Comparison of ENCODE assay signal across 27 mouse cellular contexts in the genomic region with DNA sequence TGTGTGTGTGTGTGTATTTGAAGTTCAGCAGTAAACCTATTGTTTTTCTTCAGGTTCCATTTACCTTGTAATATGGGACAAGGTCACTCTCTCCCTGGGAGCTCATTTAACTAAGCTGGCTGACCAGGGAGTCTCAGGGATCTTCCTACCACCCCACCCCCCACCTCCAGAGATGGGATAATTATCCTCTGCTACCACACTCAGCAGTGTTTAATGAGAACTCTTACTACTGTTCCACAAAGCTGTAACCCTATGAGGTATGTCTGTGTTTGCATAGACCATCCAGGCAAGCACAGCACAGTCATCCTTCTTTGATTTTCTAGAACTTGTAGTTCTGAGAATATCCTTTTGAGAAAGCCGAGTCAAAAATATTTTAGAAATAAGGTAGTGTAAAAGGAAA.
DNase-seq lines count a peak whose midpoint lies in the region; ATAC-seq and TF ChIP-seq lines count a peak whose summit lies in the region.
"Had no signal": no experiment of that assay in that cellular context is flagged by ENCODE, and none has a peak within 500 bp of the region (broad histone marks: within the 10 kb centered on the region; RNA-seq: fewer than 3 reads in every experiment).

No protein-coding gene starts in this region.

- no peak overlapping the region for H3K4me3 ChIP-seq in kidney, embryonic 14.5 days (ENCODE audit: low read length)
- no peak overlapping the region for H3K4me3 ChIP-seq in kidney, embryonic 16.5 days (ENCODE audit: low read length)
- H3K4me3 ChIP-seq: embryonic facial prominence, embryonic 13.5 days; embryonic facial prominence, embryonic 15.5 days; erythroblast, embryonic 14.5 days; forebrain, embryonic 10.5 days; forebrain, embryonic 12.5 days had no signal

- no peak for DNase-seq in kidney, postnatal 10 days
- no peak for DNase-seq in kidney, postnatal 14 days
- DNase-seq in brain, embryonic 14.5 days (ENCODE audit: low read depth), result peak; percentile 5
- DNase-seq: adrenal gland, adult 8-10 months; adrenal gland, postnatal 14 days; adrenal gland, postnatal 36 days; B cell, adult 2 months; cerebellum, adult 11 months; cerebellum, adult 18-20 months; cerebellum, adult 8-10 months; cerebellum, adult 9-11 months; cerebellum, postnatal 14 days; cerebellum, postnatal 36 days; embryo, embryonic 11 days had no signal

- 65% methylated on average over 1 of the region's 1 CpGs for WGBS in kidney, embryonic 14.5 days
- 58% methylated on average over 1 of the region's 1 CpGs for WGBS in kidney, embryonic 16.5 days

- H3K4me1 ChIP-seq in kidney, embryonic 14.5 days (ENCODE audit: control insufficient read depth, insufficient read depth, low read length), result no peaks in the 10 kb centered on the region
- no peaks in the 10 kb centered on the region for H3K4me1 ChIP-seq in kidney, embryonic 16.5 days (ENCODE audit: insufficient read depth, low read length)
- H3K4me1 ChIP-seq: embryonic facial prominence, embryonic 13.5 days; embryonic facial prominence, embryonic 15.5 days; forebrain, embryonic 10.5 days; forebrain, embryonic 12.5 days had no signal

- H3K27me3 ChIP-seq in kidney, embryonic 14.5 days (ENCODE audit: control insufficient read depth, insufficient read depth, low read length), result no peaks in the 10 kb centered on the region
- no peaks in the 10 kb centered on the region for H3K27me3 ChIP-seq in kidney, embryonic 16.5 days (ENCODE audit: insufficient read depth, low read length)
- H3K27me3 ChIP-seq: CH12.LX; embryonic facial prominence, embryonic 13.5 days; embryonic facial prominence, embryonic 15.5 days; forebrain, embryonic 12.5 days had no signal

- H3K27ac ChIP-seq in kidney, embryonic 14.5 days (ENCODE audit: low read depth, low read length), result no peak overlapping the region
- no peak overlapping the region for H3K27ac ChIP-seq in kidney, embryonic 16.5 days (ENCODE audit: low read length)
- H3K27ac ChIP-seq: embryonic facial prominence, embryonic 13.5 days; embryonic facial prominence, embryonic 15.5 days; forebrain, embryonic 10.5 days; forebrain, embryonic 12.5 days had no signal

- H3K9me3 ChIP-seq in kidney, embryonic 14.5 days (ENCODE audit: control insufficient read depth, low read length), result no peaks in the 10 kb centered on the region
- H3K9me3 ChIP-seq in kidney, embryonic 16.5 days (ENCODE audit: low read length), result no peaks in the 10 kb centered on the region
- H3K9me3 ChIP-seq: embryonic facial prominence, embryonic 13.5 days; embryonic facial prominence, embryonic 15.5 days; forebrain, embryonic 10.5 days; forebrain, embryonic 12.5 days had no signal

- ATAC-seq in kidney, embryonic 14.5 days (ENCODE audit: low FRiP score, low TSS enrichment), result peak; percentile 75; the same call in 1 of the 2 replicates
- 0 out of 2 replicates have a peak, but pooled peaks have one; percentile 31 for ATAC-seq in kidney, embryonic 16.5 days (ENCODE audit: low FRiP score, low TSS enrichment)
- no peak for ATAC-seq in megakaryocyte-erythroid progenitor cell, adult 5-6 weeks (replicated peaks; ENCODE audit: low FRiP score, low TSS enrichment, poor library complexity, severe bottlenecking)
- ATAC-seq: activated CD4-positive, CD25-positive, alpha-beta regulatory T cell, adult 4 months; CD4-positive, CD25-positive, alpha-beta regulatory T cell, adult 4 months; forebrain, embryonic 14.5 days; forebrain, embryonic 16.5 days had no signal

- no peak overlapping the region for H3K9ac ChIP-seq in kidney, embryonic 14.5 days (ENCODE audit: low read depth, low read length)
- H3K9ac ChIP-seq in kidney, embryonic 16.5 days (replicated peaks; ENCODE audit: low read length), result no peak overlapping the region
- H3K9ac ChIP-seq: embryonic facial prominence, embryonic 13.5 days; embryonic facial prominence, embryonic 15.5 days; forebrain, embryonic 12.5 days had no signal

- TF ChIP-seq CTCF in brain, embryonic 14.5 days (IDR thresholded peaks at IDR 0.05; ENCODE audit: borderline replicate concordance, extremely low read depth, insufficient read depth, insufficient read length), result no peak

- no peak overlapping the region for H3K4me2 ChIP-seq in kidney, embryonic 14.5 days (replicated peaks; ENCODE audit: low read depth, low read length)
- no peak overlapping the region for H3K4me2 ChIP-seq in kidney, embryonic 16.5 days (replicated peaks; ENCODE audit: low read depth, low read length)
- H3K4me2 ChIP-seq: embryonic facial prominence, embryonic 13.5 days; embryonic facial prominence, embryonic 15.5 days; forebrain, embryonic 12.5 days had no signal

- H3K36me3 ChIP-seq in kidney, embryonic 14.5 days (ENCODE audit: control insufficient read depth, insufficient read depth, low read length), result no peaks in the 10 kb centered on the region
- no peaks in the 10 kb centered on the region for H3K36me3 ChIP-seq in kidney, embryonic 16.5 days (ENCODE audit: insufficient read depth, low read length)
- H3K36me3 ChIP-seq: embryonic facial prominence, embryonic 13.5 days; embryonic facial prominence, embryonic 15.5 days; forebrain, embryonic 10.5 days; forebrain, embryonic 12.5 days had no signal

- no peak for TF ChIP-seq POLR2A in brain, embryonic 14.5 days (IDR thresholded peaks at IDR 0.05; ENCODE audit: borderline replicate concordance, extremely low read depth, insufficient read depth, insufficient read length, poor library complexity, severe bottlenecking)
